Mouse (Mus musculus) limb, embryonic 10.5 days (tissue): ENCODE data around the gene Cryzl1. TPM values are rescaled to one million over a fixed set of nuclear protein-coding genes. Genes with fewer than 3 reads are reported as not detected.

ENCODE experiments used
- DNase-seq: peaks from one replicate; pipeline ENCODE4 v3.0.0-alpha.2; 2017; ENCODE audit warnings: low spot score
- H3K27ac ChIP-seq: fragments of 300-500 bp; sonication (generic); 2 replicates; pipeline ENCODE4 v1.5.1; 2016; ENCODE audit warnings: mild to moderate bottlenecking
- H3K27me3 ChIP-seq: fragments of 300-500 bp; sonication (generic); 2 replicates; pipeline ENCODE4 v1.6.1; 2016; ENCODE audit warnings: low read depth, mild to moderate bottlenecking; ENCODE audit not compliant: poor library complexity, severe bottlenecking
- H3K36me3 ChIP-seq: fragments of 300-500 bp; sonication (generic); 2 replicates; pipeline ENCODE4 v1.6.1; 2016; ENCODE audit warnings: mild to moderate bottlenecking, moderate library complexity
- H3K4me1 ChIP-seq: fragments of 300-500 bp; sonication (generic); 2 replicates; pipeline ENCODE4 v1.6.1; 2016
- H3K4me3 ChIP-seq: fragments of 300-500 bp; sonication (generic); 2 replicates; pipeline ENCODE4 v1.5.1; 2016; ENCODE audit warnings: mild to moderate bottlenecking, moderate library complexity
- H3K9me3 ChIP-seq: fragments of 300-500 bp; sonication (generic); replicated peaks from 2 replicates; pipeline ENCODE4 v1.6.1; 2016; ENCODE audit warnings: mild to moderate bottlenecking
- WGBS: fragments of 180-500 bp; shearing (Covaris S2); methylation state at CpG from one replicate; pipeline ENCODE4 v1.1.7; 2016; 5-methylcytosine and 5-hydroxymethylcytosine counted together
- polyA plus RNA-seq: library from polyadenylated mRNA; unstranded; fragments of >200 nt; fragmentation: Nextera tagmentation; extraction: Ambion mirVana; gene quantifications from 2 replicates; pipeline ENCODE4 v1.2.1, GENCODE M21; 2016

The Cryzl1 gene
- polyA plus RNA-seq, 1 experiment from 2014 or later: 61.3 TPM

- WGBS: 95% methylated on average over 1 of the region's 1 CpGs
- H3K4me1 ChIP-seq: peaks cover 12% of the 10 kb centered on the region
- H3K36me3 ChIP-seq: peaks cover 63% of the 10 kb centered on the region
- no peaks in the 10 kb centered on the region for H3K9me3 ChIP-seq
- no peak for DNase-seq
- no peak overlapping the region for H3K27ac ChIP-seq
- H3K27me3 ChIP-seq: no peaks in the 10 kb centered on the region
- no peak overlapping the region for H3K4me3 ChIP-seq
These were observed 29.8 kb downstream of the Cryzl1 start for GRCm38 (mm10) chr16:91698995-91699394.

- Histone ChIP-seq H3K27ac (no peak overlapping the region), H3K4me1 (peaks cover 12% of the 10 kb centered on the region), H3K9me3 (no peaks in the 10 kb centered on the region), H3K27me3 (no peaks in the 10 kb centered on the region), H3K36me3 (peaks cover 39% of the 10 kb centered on the region), H3K4me3 (no peak overlapping the region)
- DNase-seq: no peak
- WGBS: 59% methylated on average over 8 of the region's 8 CpGs
These were observed 33.5 kb downstream of the Cryzl1 start for GRCm38 (mm10) chr16:91695108-91695755.

DNA sequence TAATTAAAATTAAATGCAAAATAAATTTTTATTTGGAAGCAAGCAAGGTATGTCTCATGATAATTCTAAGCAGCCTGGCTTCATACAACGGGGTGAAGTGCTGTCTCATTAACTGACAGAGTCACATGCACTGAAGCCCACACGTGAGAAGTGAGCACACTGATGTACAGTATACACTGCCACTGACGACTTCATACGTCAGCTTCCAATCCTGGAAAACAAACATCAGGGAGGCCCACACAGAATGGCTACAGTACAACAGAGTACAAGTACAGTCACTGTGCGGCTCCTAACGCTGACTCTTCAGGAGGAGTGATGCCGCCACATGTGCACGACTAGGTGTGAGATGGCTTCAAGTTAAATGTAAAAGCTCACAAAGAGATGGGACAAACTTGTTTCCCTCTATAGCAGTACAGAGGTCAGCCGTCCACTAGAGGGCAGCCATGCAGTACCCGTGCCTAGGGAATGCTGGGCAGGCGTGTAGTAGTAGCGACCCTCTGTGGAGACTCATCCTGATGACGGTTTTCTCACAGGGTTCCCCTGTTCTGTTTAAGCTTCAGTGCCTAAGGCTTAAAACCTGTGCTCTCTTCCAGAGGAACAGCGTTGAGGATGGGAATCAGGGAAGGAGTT is 34.2 kb downstream of the Cryzl1 start:
- no peaks in the 10 kb centered on the region for H3K9me3 ChIP-seq
- H3K36me3 ChIP-seq: peaks cover 35% of the 10 kb centered on the region
- no peak overlapping the region for H3K4me3 ChIP-seq
- 33% methylated on average over 14 of the region's 14 CpGs for WGBS
- H3K27me3 ChIP-seq: no peaks in the 10 kb centered on the region
- peaks cover 12% of the 10 kb centered on the region for H3K4me1 ChIP-seq
- no peak overlapping the region for H3K27ac ChIP-seq
- DNase-seq: peak; percentile 85

DNA sequence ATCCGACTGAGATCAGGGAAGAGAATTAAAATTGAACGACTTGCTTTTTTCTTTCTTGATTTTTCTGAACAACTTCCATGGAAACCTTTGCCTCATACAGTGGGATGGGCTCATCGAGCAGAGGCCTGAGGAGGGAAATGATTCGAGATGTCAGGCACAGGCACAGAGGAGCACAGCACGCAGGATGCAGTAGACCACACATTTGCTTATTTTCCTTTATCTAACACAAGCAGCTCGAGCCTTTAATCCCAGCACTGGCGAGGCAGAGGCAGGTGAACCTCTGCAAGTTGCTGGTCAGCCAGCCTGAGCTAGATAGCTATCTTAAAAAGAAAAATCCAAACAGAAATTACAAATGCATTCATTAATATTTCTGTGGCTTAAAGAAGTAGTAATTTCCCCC is 39.0 kb downstream of the Cryzl1 start:
- Histone ChIP-seq H3K27ac (no peak overlapping the region), H3K4me1 (peaks cover 19% of the 10 kb centered on the region), H3K36me3 (peaks cover 17% of the 10 kb centered on the region), H3K27me3 (no peaks in the 10 kb centered on the region), H3K9me3 (no peaks in the 10 kb centered on the region), H3K4me3 (no peak overlapping the region)
- DNase-seq: no peak
- 56% methylated on average over 7 of the region's 7 CpGs for WGBS

DNA sequence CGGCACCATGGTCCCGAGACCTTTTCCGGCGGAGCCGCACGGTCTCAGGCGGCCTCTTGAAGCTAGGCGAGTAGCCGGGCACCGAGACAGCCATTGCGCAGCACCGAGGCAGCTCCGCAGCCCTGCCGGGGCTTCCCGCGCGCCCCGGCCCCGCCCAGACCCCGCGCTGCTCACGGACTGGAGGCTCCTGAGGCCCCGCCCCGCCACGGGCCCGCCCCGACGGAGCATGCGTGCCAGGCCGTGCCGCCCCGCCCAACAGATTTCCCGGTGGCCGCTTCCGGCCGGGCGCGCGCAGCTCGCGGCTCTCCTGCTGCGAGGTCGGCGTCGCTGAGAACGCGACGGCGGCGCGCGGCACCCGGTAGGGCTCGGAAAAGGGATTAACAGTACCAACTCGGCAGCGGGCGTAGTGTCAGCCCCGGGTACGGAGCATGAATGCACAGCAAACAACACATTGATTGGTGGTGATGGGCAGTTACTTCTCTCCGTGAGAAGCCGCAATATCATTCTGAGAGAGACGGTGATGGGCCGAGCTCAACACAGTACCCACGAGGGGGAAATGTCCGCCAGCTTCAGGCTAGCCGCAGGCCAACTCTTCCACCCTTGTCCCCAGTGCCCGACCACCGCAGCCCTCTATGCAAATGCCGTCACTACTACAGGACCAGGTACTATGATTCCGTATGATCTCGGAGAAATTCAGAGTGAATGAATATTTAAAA is 40.0 kb downstream of the Cryzl1 start, which contains the start of gene Donson:
Gene Donson (minus strand): TSS at position 152 of the 716 bp plus-strand sequence.
- DNase-seq: peak; percentile 96
- under 1% methylated on average over 71 of the region's 71 CpGs for WGBS

DNA sequence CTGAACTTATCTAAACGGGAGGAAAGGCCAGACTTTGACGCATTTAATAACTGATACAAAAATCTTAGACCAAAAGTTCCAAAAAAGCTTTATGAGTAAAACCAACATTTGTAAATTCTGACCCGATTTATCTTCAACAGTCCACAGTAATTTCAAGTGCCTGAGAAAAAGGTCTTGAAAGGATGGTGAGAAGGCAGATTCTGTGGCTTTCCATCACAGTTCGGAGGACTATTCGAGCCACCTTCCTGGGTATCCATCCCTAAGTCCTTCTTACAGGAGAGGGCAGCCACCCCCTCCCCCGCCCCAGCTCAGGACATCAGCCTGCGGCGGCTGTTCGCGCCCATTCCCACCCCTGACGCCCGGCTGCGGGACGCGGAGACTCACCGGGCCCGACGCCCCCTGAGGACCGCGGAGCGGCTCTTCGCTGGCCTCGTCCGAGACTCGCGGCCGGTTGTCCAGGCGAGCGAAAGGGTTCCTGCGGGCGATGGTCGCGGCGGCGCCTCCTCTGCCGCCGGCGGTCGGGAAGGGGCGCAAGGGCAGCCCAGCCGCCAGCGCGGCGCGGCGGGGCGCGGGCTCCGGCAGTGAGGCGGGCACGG is 40.7 kb downstream of the Cryzl1 start:
- no peaks in the 10 kb centered on the region for H3K9me3 ChIP-seq
- DNase-seq: no peak
- 1% methylated on average over 51 of the region's 51 CpGs for WGBS
- H3K27me3 ChIP-seq: no peaks in the 10 kb centered on the region
- peaks cover 31% of the 10 kb centered on the region for H3K36me3 ChIP-seq
- peaks cover 16% of the 10 kb centered on the region for H3K4me1 ChIP-seq
- H3K4me3 ChIP-seq: peak overlapping the region; percentile 97
- peak overlapping the region; percentile 94 for H3K27ac ChIP-seq

More for the DNA sequence above, 40.0 kb downstream of the Cryzl1 start, which contains the start of gene Donson:
- peak within 1 kb of the TSS; percentile 97 for H3K4me3 ChIP-seq
- no peaks in the 10 kb centered on the region for H3K27me3 ChIP-seq
- peaks cover 27% of the 10 kb centered on the region for H3K36me3 ChIP-seq
- H3K9me3 ChIP-seq: no peaks in the 10 kb centered on the region
- peak within 1 kb of the TSS; percentile 94 for H3K27ac ChIP-seq
- H3K4me1 ChIP-seq: peaks cover 16% of the 10 kb centered on the region

DNA sequence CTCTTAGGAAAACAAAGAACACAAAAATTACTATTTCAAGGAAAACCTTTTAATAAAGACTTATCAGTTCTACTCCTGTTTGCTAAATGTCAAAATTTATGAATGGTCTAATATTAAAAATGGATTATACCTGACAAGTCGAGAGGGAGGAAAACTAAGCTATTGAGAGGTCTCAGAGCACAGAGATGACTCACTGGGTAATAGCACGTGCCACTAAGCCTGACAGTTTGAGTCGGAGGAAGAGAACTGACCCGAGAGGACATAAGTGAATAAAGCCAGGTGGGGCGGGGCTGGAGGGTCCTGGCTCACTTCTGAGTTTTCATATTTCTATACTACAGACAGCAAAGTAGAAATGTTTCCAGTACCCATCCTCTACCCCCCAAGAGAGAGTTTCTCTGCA is 42.4 kb downstream of the Cryzl1 start:
- 93% methylated on average over 5 of the region's 5 CpGs for WGBS
- Histone ChIP-seq H3K36me3 (peaks cover 47% of the 10 kb centered on the region), H3K4me3 (no peak overlapping the region), H3K9me3 (no peaks in the 10 kb centered on the region), H3K27me3 (no peaks in the 10 kb centered on the region), H3K4me1 (peaks cover 16% of the 10 kb centered on the region), H3K27ac (no peak overlapping the region)
- DNase-seq: no peak

DNA sequence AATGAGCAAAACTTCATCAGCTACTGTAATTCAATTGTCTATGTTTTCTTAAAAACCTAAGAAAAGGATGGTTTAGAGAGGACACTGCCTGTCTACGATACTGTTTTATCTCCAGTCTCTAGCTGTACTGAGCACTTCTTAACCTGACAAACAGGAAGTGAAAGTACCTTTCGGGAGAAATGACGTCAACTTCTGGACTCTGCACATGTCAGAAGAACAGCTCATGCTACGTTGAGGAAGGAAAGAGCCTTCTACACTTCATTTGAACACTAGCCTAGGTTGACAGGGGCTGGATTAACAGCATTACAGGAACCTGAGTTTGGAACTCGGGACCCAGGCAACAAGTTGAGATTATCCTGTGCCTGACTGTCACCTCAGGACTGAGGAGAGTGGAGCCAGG is 43.2 kb downstream of the Cryzl1 start:
- 88% methylated on average over 5 of the region's 5 CpGs for WGBS
- peaks cover 56% of the 10 kb centered on the region for H3K36me3 ChIP-seq

GRCm38 (mm10) chr16:91680656-91681055 is 48.1 kb downstream of the Cryzl1 start:
- WGBS: 89% methylated on average over 5 of the region's 5 CpGs
- no peaks in the 10 kb centered on the region for H3K27me3 ChIP-seq
- H3K27ac ChIP-seq: no peak overlapping the region
- no peaks in the 10 kb centered on the region for H3K9me3 ChIP-seq
- DNase-seq: no peak
- H3K36me3 ChIP-seq: peaks cover 97% of the 10 kb centered on the region
- H3K4me1 ChIP-seq: no peaks in the 10 kb centered on the region
- no peak overlapping the region for H3K4me3 ChIP-seq

More for the DNA sequence above, 43.2 kb downstream of the Cryzl1 start:
- Histone ChIP-seq H3K4me3 (no peak overlapping the region), H3K4me1 (peaks cover 16% of the 10 kb centered on the region), H3K27me3 (no peaks in the 10 kb centered on the region), H3K27ac (no peak overlapping the region), H3K9me3 (no peaks in the 10 kb centered on the region)
- DNase-seq: no peak

DNA sequence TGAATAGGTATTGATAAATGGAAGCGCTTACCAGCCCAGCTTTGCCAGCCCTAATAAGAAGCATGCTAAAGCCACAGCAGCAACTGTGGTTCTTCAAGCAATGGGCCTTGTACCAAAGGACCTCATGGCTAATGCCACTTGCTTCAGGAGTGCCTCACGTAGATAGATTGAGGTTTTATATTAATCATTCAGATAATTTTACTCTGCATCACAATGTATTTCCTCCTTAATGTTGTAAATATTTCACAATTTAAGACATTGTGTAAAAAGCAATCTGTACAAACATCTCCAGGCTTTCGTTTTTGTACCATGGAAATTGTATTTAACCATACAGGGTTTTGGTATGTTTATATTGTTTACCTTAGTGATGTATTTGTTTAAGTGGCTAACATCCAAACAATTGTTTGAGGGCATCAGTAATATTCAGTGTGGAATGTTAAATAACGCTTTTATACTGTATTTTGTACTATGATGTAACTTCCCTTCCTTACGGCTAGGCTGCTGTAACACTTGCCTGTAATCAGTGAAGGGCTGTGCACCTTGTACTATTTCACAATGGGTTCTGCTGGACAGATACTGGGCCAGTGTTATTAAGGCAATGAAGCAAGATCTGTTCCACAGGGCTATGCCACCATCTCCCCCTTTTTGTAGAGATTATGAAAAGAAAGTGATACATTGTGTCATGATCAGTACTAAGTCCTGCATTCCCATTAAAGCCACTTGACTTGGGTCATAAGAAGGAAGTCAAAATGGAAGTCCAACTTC is 50.4 kb downstream of the Cryzl1 start:
- Histone ChIP-seq H3K4me3 (no peak overlapping the region), H3K4me1 (no peaks in the 10 kb centered on the region), H3K27ac (no peak overlapping the region), H3K9me3 (no peaks in the 10 kb centered on the region), H3K27me3 (no peaks in the 10 kb centered on the region), H3K36me3 (peaks cover 99% of the 10 kb centered on the region)
- 95% methylated on average over 5 of the region's 5 CpGs for whole genome bisulfite sequencing
- DNase-seq: no peak

GRCm38 (mm10) chr16:91674500-91674899 is 54.3 kb downstream of the Cryzl1 start:
- WGBS: 90% methylated on average over 4 of the region's 4 CpGs

GRCm38 (mm10) chr16:91663795-91664194 is 65.0 kb downstream of the Cryzl1 start:
- WGBS: 92% methylated on average over 3 of the region's 3 CpGs
- H3K4me3 ChIP-seq: no peak overlapping the region
- H3K36me3 ChIP-seq: peaks cover 100% of the 10 kb centered on the region
- DNase-seq: no peak
- H3K9me3 ChIP-seq: no peaks in the 10 kb centered on the region
- H3K4me1 ChIP-seq: no peaks in the 10 kb centered on the region
- no peak overlapping the region for H3K27ac ChIP-seq
- no peaks in the 10 kb centered on the region for H3K27me3 ChIP-seq

More at GRCm38 (mm10) chr16:91674500-91674899, 54.3 kb downstream of the Cryzl1 start:
- Histone ChIP-seq H3K9me3 (no peaks in the 10 kb centered on the region), H3K4me1 (no peaks in the 10 kb centered on the region), H3K4me3 (no peak overlapping the region), H3K36me3 (peaks cover 100% of the 10 kb centered on the region), H3K27ac (no peak overlapping the region), H3K27me3 (no peaks in the 10 kb centered on the region)
- DNase-seq: no peak
